Mouse (Mus musculus) stomach, postnatal 0 days (tissue): ENCODE results near the gene Sowahb.

Source experiments
- CTCF ChIP-seq: IDR thresholded peaks from 2 replicates; pipeline ENCODE4 v1.5.1; 2016; ENCODE audit warnings: antibody characterized with exemption, low read depth, mild to moderate bottlenecking, moderate library complexity
- EP300 ChIP-seq: optimal IDR thresholded peaks from 2 replicates; pipeline ENCODE3; 2016; ENCODE audit warnings: antibody characterized with exemption

DNA sequence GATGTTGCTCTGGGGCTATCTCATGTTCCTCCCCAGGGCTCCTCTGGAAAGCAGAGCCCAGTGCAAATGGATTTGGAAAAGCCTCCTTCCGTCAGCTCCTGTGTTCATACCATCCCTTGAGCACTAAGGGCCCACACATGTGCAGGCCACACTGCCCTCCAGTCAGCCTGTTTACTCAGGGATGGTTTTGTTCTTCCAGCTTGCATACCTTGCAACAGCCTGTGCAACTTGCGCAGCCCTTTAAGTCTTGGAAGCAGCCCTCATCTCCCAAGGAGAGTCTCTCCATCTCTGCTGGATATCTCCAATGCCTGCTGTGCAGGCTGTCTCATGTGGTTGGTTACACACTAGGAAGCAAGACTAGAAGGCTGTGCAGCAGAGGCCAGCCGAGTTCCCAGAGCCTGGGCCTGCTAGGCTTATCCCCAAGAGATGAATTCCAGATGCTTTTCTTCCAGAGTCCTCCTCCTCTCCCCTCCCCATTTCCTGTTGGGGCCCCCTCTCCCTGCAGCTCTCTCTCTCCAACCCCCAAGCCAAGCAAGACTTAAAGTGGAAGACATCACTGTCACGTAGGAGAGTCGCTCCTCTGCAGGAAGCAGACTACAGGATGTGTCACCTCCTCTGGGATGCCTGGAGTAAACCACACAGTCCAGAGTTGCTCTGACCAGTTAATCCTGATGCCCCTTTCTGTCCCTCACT lies 47.2 kb downstream of the Sowahb start:
- no peak for TF ChIP-seq CTCF
- no peak for TF ChIP-seq EP300
